Mouse (Mus musculus) spleen, postnatal 36 days (tissue): ENCODE measurements at regions not wholly inside any gene's neighbourhood (a gene's known extent, or its start where the extent isn't known, plus 50 kb on each side); places are given as distances from the start of the nearest gene placed in this dataset.

Experiments
- DNase-seq, 2 experiments: peaks; one replicate each; pipeline ENCODE4 v3.0.0; 2022; ENCODE audit warnings: low spot score in 2 of 2, mixed read lengths in 1 of 2

GRCm38 (mm10) chr1:76491187-76491586 lies 945.1 kb downstream of the Slc4a3 start:
- DNase-seq = no peak

GRCm38 (mm10) chr1:76505150-76505549 lies 959.1 kb downstream of the Slc4a3 start:
- no peak for DNase-seq

GRCm38 (mm10) chr1:76508821-76509220 lies 962.8 kb downstream of the Slc4a3 start:
- no peak for DNase-seq

GRCm38 (mm10) chr1:76509486-76509885 lies 963.4 kb downstream of the Slc4a3 start:
- DNase-seq = no peak

- DNase-seq = no peak
Observed at GRCm38 (mm10) chr1:76512156-76512555, 966.1 kb downstream of the Slc4a3 start.

GRCm38 (mm10) chr1:76513490-76513889 lies 967.4 kb downstream of the Slc4a3 start:
- DNase-seq = no peak

- no peak for DNase-seq
Observed at GRCm38 (mm10) chr1:76529531-76529930, 983.5 kb downstream of the Slc4a3 start.

- DNase-seq = no peak
Observed at GRCm38 (mm10) chr1:76530342-76530741, 984.3 kb downstream of the Slc4a3 start.

- no peak for DNase-seq
Observed at GRCm38 (mm10) chr1:76535522-76535956, 979.3 kb downstream of the Epha4 start.

GRCm38 (mm10) chr1:76540529-76540928 lies 974.4 kb downstream of the Epha4 start:
- DNase-seq = no peak

GRCm38 (mm10) chr1:76550876-76551275 lies 964.0 kb downstream of the Epha4 start:
- DNase-seq = no peak

- no peak for DNase-seq
Observed at GRCm38 (mm10) chr1:76559441-76559840, 955.4 kb downstream of the Epha4 start.

- no peak for DNase-seq
Observed at GRCm38 (mm10) chr1:76575487-76575886, 939.4 kb downstream of the Epha4 start.

- no peak for DNase-seq
Observed at GRCm38 (mm10) chr1:76585921-76586320, 929.0 kb downstream of the Epha4 start.

GRCm38 (mm10) chr1:76625831-76626230 lies 889.1 kb downstream of the Epha4 start:
- DNase-seq = no peak

- no peak for DNase-seq
Observed at GRCm38 (mm10) chr1:76629861-76630260, 885.0 kb downstream of the Epha4 start.

- no peak for DNase-seq
Observed at GRCm38 (mm10) chr1:76634071-76634470, 880.8 kb downstream of the Epha4 start.

- DNase-seq = no peak
Observed at GRCm38 (mm10) chr1:76637268-76638009, 877.4 kb downstream of the Epha4 start.

- DNase-seq = no peak
Observed at GRCm38 (mm10) chr1:76638010-76638400, 876.9 kb downstream of the Epha4 start.

GRCm38 (mm10) chr1:76641181-76641711 lies 873.6 kb downstream of the Epha4 start:
- no peak for DNase-seq

GRCm38 (mm10) chr1:76642703-76643102 lies 872.2 kb downstream of the Epha4 start:
- no peak for DNase-seq

GRCm38 (mm10) chr1:76644895-76645294 lies 870.0 kb downstream of the Epha4 start:
- DNase-seq = no peak

GRCm38 (mm10) chr1:76654826-76655225 lies 860.1 kb downstream of the Epha4 start:
- no peak for DNase-seq

- no peak for DNase-seq
Observed at GRCm38 (mm10) chr1:76658228-76658627, 856.7 kb downstream of the Epha4 start.
